Mouse (Mus musculus) layer of hippocampus, postnatal 10 days (tissue): Measurements from ENCODE around the gene Plpp4. TPM values are rescaled to one million over a fixed set of nuclear protein-coding genes. Genes with fewer than 3 reads are reported as not detected.
A peak's percentile ranks its signal among the peaks of the same experiment; 100 is the strongest.

Experiments
- DNase-seq, 2 experiments: peaks; one replicate each; pipeline ENCODE4 v3.0.0; 2021; ENCODE audit warnings: low spot score in 2 of 2
- total RNA-seq, 2 experiments: library from RNA; stranded (reverse); gene quantifications; 2 replicates each; pipeline ENCODE4 v1.2.3; 2021

Gene Plpp4
- total RNA-seq, 2 experiments from 2014 or later, result 14.5 to 15.5 TPM

- no peak for DNase-seq
Observed at GRCm38 (mm10) chr7:129293211-129293610, 36.4 kb downstream of the Plpp4 start.

- no peak for DNase-seq
Observed at GRCm38 (mm10) chr7:129301622-129302021, 44.8 kb downstream of the Plpp4 start.

- no peak for DNase-seq
Observed at GRCm38 (mm10) chr7:129303356-129303755, 46.5 kb downstream of the Plpp4 start.

GRCm38 (mm10) chr7:129307042-129307825, 50.4 kb downstream of the Plpp4 start:
- DNase-seq, result peak; percentile 14 to 44

GRCm38 (mm10) chr7:129308661-129309060, 51.8 kb downstream of the Plpp4 start:
- DNase-seq, result no peak

GRCm38 (mm10) chr7:129312521-129312920, 55.7 kb downstream of the Plpp4 start:
- no peak for DNase-seq

GRCm38 (mm10) chr7:129313969-129314368, 57.1 kb downstream of the Plpp4 start:
- DNase-seq, result peak; percentile 32 to 38

- no peak for DNase-seq
Observed at GRCm38 (mm10) chr7:129340096-129340495, 83.3 kb downstream of the Plpp4 start.

- no peak for DNase-seq
Observed at GRCm38 (mm10) chr7:129355561-129355960, 98.7 kb downstream of the Plpp4 start.

GRCm38 (mm10) chr7:129375306-129375705, 118.5 kb downstream of the Plpp4 start:
- no peak for DNase-seq

GRCm38 (mm10) chr7:129385149-129385548, 128.3 kb downstream of the Plpp4 start:
- no peak for DNase-seq

GRCm38 (mm10) chr7:129392835-129393489, 136.1 kb downstream of the Plpp4 start:
- no peak for DNase-seq

- DNase-seq, result no peak
Observed at GRCm38 (mm10) chr7:129396561-129396960, 139.7 kb downstream of the Plpp4 start.

GRCm38 (mm10) chr7:129399071-129399470, 142.2 kb downstream of the Plpp4 start:
- no peak for DNase-seq

GRCm38 (mm10) chr7:129402695-129403364, 146.0 kb downstream of the Plpp4 start:
- peak; percentile 54 to 57 for DNase-seq

- no peak for DNase-seq
Observed at GRCm38 (mm10) chr7:129406069-129406468, 149.2 kb downstream of the Plpp4 start.

GRCm38 (mm10) chr7:129412695-129413094, 155.9 kb downstream of the Plpp4 start:
- no peak for DNase-seq

- no peak for DNase-seq
Observed at GRCm38 (mm10) chr7:129415179-129415578, 158.3 kb downstream of the Plpp4 start.

GRCm38 (mm10) chr7:129421181-129421580, 164.3 kb downstream of the Plpp4 start:
- DNase-seq, result no peak

- DNase-seq, result peak in 1 of 2 experiments; percentile 39
Observed at GRCm38 (mm10) chr7:129425554-129425953, 168.7 kb downstream of the Plpp4 start.

- no peak for DNase-seq
Observed at GRCm38 (mm10) chr7:129428794-129429193, 172.0 kb downstream of the Plpp4 start.

- no peak for DNase-seq
Observed at GRCm38 (mm10) chr7:129429903-129430302, 173.1 kb downstream of the Plpp4 start.
